Mouse (Mus musculus): ENCODE data around the gene Hist2h3c2.

Gene Hist2h3c2

DNA sequence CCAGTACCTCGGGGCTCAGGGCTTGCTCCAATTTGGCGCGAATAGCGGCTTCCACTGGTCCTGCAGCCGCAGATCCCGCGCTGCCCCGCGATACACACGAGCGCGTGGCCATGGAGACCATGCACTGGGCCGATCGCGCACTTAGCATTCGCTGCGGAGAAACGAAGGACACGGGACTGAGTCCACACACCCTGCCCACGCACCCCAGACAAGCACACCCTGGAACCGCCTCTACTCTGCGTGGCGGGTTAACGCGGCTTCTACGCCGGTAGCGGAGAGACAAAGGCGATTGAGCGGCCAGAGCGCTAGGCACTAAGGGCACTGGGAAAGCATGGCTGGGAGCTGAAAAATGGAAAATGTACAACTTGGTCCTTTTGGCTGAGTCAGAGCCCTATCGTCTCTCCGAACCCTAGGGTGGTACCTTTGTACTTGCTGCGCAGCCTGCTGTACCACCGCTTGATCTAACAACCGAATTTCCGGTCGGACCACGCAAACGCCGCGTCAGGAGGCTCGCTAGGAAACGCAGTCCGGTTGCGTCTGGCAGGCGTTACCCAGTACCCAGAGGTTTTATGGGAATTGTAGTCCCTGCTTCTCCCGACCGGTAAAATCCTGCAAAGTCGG, 41.7 kb downstream of the Hist2h3c2 start:
- peak; percentile 86 to 87 for DNase-seq (ENCODE audit: low spot score in 2 of 2)

- no peak for DNase-seq (ENCODE audit: low spot score in 2 of 2)
These were observed 42.3 kb downstream of the Hist2h3c2 start for GRCm38 (mm10) chr3:96196437-96197128.

GRCm38 (mm10) chr3:96195616-96196313, 43.2 kb downstream of the Hist2h3c2 start:
- no peak for DNase-seq (ENCODE audit: low spot score in 2 of 2)

- no peak for DNase-seq (ENCODE audit: low spot score in 2 of 2)
These were observed 44.0 kb downstream of the Hist2h3c2 start for GRCm38 (mm10) chr3:96194966-96195365.

DNA sequence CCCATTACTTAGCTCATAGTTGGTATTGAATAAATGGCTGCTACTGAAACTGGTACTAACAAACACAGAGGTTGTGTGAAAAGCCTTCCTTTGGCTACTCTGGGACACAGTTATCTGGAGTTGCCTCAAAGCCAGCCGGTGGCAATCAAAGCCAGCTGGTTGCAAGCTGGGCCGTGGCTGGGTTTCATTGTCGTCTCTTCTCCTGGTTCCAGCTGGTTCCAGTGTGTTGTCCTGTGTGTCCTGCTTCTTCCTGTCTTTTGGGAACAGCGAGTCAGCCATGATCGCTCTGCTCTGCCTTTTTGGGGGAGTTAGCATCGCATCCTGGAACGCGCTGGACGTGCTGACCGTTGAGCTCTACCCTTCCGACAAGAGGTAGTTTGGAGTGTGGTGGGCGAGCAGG, 46.0 kb downstream of the Hist2h3c2 start:
- no peak for DNase-seq (ENCODE audit: low spot score in 2 of 2)

All from natural killer cell, adult 2 months (primary cell).